Mouse (Mus musculus) liver, embryonic 13.5 days (tissue): ENCODE results near the gene Tpm4. TPM values are rescaled to one million over a fixed set of nuclear protein-coding genes. Genes with fewer than 3 reads are reported as not detected.

Source experiments
- ATAC-seq: fragments of 200-750 bp; cut with Nextera tagmentation; 2 replicates; pipeline ENCODE4 v1.8.0; 2017; ENCODE audit warnings: low read depth, mild to moderate bottlenecking, moderate number of reproducible peaks, moderate library complexity
- DNase-seq: peaks from one replicate; pipeline ENCODE4 v3.0.0; 2022
- H3K27ac ChIP-seq: fragments of 300-500 bp; sonication (generic); 2 replicates; pipeline ENCODE4 v1.5.1; 2015; ENCODE audit warnings: moderate library complexity, mild to moderate bottlenecking, inconsistent platforms
- H3K27me3 ChIP-seq: fragments of 300-500 bp; sonication (generic); 2 replicates; pipeline ENCODE4 v1.6.1; 2015; ENCODE audit warnings: mild to moderate bottlenecking, inconsistent platforms
- H3K36me3 ChIP-seq: fragments of 300-500 bp; sonication (generic); 2 replicates; pipeline ENCODE4 v1.6.1; 2015; ENCODE audit warnings: mild to moderate bottlenecking, inconsistent platforms
- H3K4me1 ChIP-seq: fragments of 300-500 bp; sonication (generic); replicated peaks from 2 replicates; pipeline ENCODE4 v1.6.1; 2015; ENCODE audit warnings: inconsistent platforms
- H3K4me2 ChIP-seq: fragments of 300-500 bp; sonication (generic); 2 replicates; pipeline ENCODE4 v1.6.1; 2015; ENCODE audit warnings: inconsistent platforms, mild to moderate bottlenecking, moderate library complexity
- H3K4me3 ChIP-seq: fragments of 300-500 bp; sonication (generic); replicated peaks from 2 replicates; pipeline ENCODE4 v1.5.1; 2015; ENCODE audit warnings: mild to moderate bottlenecking, inconsistent platforms
- H3K9ac ChIP-seq: fragments of 300-500 bp; sonication (generic); 2 replicates; pipeline ENCODE4 v1.6.1; 2015; ENCODE audit warnings: mild to moderate bottlenecking, inconsistent platforms
- H3K9me3 ChIP-seq: fragments of 300-500 bp; sonication (generic); replicated peaks from 2 replicates; pipeline ENCODE4 v1.6.1; 2016; ENCODE audit warnings: inconsistent platforms
- WGBS: fragments of 180-500 bp; shearing (Covaris S2); methylation state at CpG from one replicate; pipeline ENCODE4 v1.1.7; 2015; ENCODE audit not compliant: insufficient replicate concordance; 5-methylcytosine and 5-hydroxymethylcytosine counted together
- polyA plus RNA-seq: library from polyadenylated mRNA; unstranded; fragments of >200 nt; fragmentation: Nextera tagmentation; extraction: Ambion mirVana; gene quantifications from 2 replicates; pipeline ENCODE4 v1.2.1, GENCODE M21; 2015

Tpm4 gene
- polyA plus RNA-seq, 1 experiment from 2014 or later, result 110 TPM

- 0 out of 2 replicates have a peak, but pooled peaks cover under 1% of the 10 kb centered on the region for H3K27me3 ChIP-seq
- DNase-seq (no peak), ATAC-seq (no peak)
- no peak overlapping the region for H3K4me2 ChIP-seq
- WGBS, result 45% methylated on average over 1 of the region's 1 CpGs
- H3K9ac ChIP-seq, result no peak overlapping the region
- H3K27ac ChIP-seq, result no peak overlapping the region
- no peak overlapping the region for H3K4me3 ChIP-seq
- H3K36me3 ChIP-seq, result no peaks in the 10 kb centered on the region
- peaks cover 12% of the 10 kb centered on the region; the same call in 1 of the 2 replicates for H3K4me1 ChIP-seq
- H3K9me3 ChIP-seq, result no peaks in the 10 kb centered on the region
Observed at GRCm38 (mm10) chr8:72127834-72128233, 6.9 kb upstream of the Tpm4 start.

DNA sequence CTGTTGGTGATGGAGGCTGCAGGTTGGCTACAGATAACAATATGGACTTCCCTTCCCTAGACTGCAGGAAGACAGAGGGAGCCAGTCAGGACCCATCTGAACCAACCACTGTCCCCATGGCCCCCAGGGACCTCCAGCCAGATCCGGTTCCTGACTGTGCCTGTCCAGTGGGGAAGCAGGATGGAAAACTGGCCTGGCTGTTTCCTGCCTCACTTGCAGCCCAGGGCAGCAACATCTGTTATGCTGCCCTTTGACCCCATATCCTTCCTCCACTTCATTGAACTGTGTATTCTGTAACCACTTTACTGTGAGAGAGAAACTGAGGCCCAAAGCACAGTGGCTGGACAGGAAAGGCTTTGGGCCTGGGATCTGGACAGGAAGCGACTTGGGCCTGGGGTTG is 3.5 kb upstream of the Tpm4 start:
- WGBS, result 37% methylated on average over 2 of the region's 2 CpGs
- no peak for DNase-seq

DNA sequence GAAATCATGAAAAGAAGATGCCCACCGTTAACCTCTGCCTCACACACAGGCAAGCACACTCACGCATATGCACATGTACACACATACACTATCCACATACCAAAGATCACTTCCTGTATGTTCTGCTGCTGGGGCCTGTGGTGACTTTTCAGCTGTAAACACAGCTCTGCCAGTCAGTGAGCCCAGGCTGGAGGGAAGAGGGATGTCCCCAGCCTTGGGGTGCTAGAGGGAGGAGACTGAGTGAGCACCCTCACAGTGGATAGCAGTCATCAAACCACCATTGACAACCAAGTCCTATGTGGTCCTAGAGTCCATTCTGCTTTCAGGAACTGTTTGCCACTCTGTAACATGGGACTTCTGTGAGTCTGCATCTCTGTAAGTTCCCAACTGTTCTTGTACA is 2.9 kb upstream of the Tpm4 start:
- no peak for DNase-seq
- Histone ChIP-seq H3K27me3 (peaks cover 38% of the 10 kb centered on the region), H3K36me3 (no peaks in the 10 kb centered on the region), H3K27ac (no peak overlapping the region), H3K4me1 (peaks cover 40% of the 10 kb centered on the region), H3K4me2 (no peak overlapping the region), H3K9me3 (no peaks in the 10 kb centered on the region), H3K4me3 (no peak overlapping the region), H3K9ac (no peak overlapping the region)
- 52% methylated on average over 2 of the region's 2 CpGs for WGBS
- ATAC-seq, result no peak

More for the DNA sequence above, 3.5 kb upstream of the Tpm4 start:
- Histone ChIP-seq H3K36me3 (no peaks in the 10 kb centered on the region), H3K27me3 (peaks cover 32% of the 10 kb centered on the region), H3K9me3 (no peaks in the 10 kb centered on the region), H3K27ac (no peak overlapping the region), H3K4me2 (no peak overlapping the region), H3K9ac (no peak overlapping the region), H3K4me1 (peaks cover 34% of the 10 kb centered on the region), H3K4me3 (no peak overlapping the region)
- no peak for ATAC-seq

DNA sequence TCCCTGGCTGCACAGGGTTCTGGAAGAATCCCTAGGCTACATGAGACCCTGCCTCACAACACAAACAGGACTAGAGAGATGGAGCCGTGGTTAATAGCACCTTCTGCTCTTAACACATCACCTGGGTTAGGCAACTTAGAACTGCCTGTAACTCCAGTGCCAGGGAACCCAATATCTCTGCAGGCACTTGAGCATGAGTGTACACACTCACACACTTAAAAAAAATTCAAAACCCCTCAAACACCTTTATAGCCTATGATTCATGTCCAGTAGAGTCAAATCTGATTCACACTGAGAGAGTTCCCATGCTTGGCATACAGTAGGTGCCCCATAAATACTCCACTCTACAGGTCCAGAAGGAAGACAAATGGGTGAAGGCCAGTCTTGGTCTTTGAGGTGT is 2.4 kb upstream of the Tpm4 start:
- WGBS, result 53% methylated on average over 1 of the region's 1 CpGs
- peaks cover 42% of the 10 kb centered on the region for H3K27me3 ChIP-seq
- ATAC-seq, result no peak
- H3K4me3 ChIP-seq, result no peak overlapping the region
- no peaks in the 10 kb centered on the region for H3K9me3 ChIP-seq
- H3K27ac ChIP-seq, result no peak overlapping the region
- no peak overlapping the region for H3K4me2 ChIP-seq
- H3K36me3 ChIP-seq, result no peaks in the 10 kb centered on the region
- peaks cover 45% of the 10 kb centered on the region for H3K4me1 ChIP-seq
- DNase-seq, result no peak
- no peak overlapping the region for H3K9ac ChIP-seq

GRCm38 (mm10) chr8:72132891-72133290 is 1.9 kb upstream of the Tpm4 start:
- ATAC-seq (no peak), DNase-seq (no peak)
- no peak overlapping the region; the same call in 1 of the 2 replicates for H3K27ac ChIP-seq
- 41% methylated on average over 1 of the region's 1 CpGs for WGBS
- H3K27me3 ChIP-seq, result peaks cover 46% of the 10 kb centered on the region
- no peak overlapping the region for H3K4me2 ChIP-seq
- H3K4me3 ChIP-seq, result no peak overlapping the region
- H3K9me3 ChIP-seq, result no peaks in the 10 kb centered on the region
- no peaks in the 10 kb centered on the region for H3K36me3 ChIP-seq
- H3K4me1 ChIP-seq, result peaks cover 49% of the 10 kb centered on the region
- H3K9ac ChIP-seq, result no peak overlapping the region

- no peak overlapping the region for H3K4me3 ChIP-seq
- H3K27me3 ChIP-seq, result peaks cover 46% of the 10 kb centered on the region
- no peak overlapping the region for H3K4me2 ChIP-seq
- no peak overlapping the region; the same call in 1 of the 2 replicates for H3K27ac ChIP-seq
- ATAC-seq (0 out of 2 replicates have a peak, but pooled peaks have one; percentile 30), DNase-seq (no peak)
- peaks cover 2% of the 10 kb centered on the region; the same call in 1 of the 2 replicates for H3K36me3 ChIP-seq
- H3K9me3 ChIP-seq, result no peaks in the 10 kb centered on the region
- WGBS, result 13% methylated on average over 1 of the region's 1 CpGs
- H3K4me1 ChIP-seq, result peaks cover 51% of the 10 kb centered on the region
- no peak overlapping the region for H3K9ac ChIP-seq
Observed at GRCm38 (mm10) chr8:72133507-72133906, 1.3 kb upstream of the Tpm4 start.

DNA sequence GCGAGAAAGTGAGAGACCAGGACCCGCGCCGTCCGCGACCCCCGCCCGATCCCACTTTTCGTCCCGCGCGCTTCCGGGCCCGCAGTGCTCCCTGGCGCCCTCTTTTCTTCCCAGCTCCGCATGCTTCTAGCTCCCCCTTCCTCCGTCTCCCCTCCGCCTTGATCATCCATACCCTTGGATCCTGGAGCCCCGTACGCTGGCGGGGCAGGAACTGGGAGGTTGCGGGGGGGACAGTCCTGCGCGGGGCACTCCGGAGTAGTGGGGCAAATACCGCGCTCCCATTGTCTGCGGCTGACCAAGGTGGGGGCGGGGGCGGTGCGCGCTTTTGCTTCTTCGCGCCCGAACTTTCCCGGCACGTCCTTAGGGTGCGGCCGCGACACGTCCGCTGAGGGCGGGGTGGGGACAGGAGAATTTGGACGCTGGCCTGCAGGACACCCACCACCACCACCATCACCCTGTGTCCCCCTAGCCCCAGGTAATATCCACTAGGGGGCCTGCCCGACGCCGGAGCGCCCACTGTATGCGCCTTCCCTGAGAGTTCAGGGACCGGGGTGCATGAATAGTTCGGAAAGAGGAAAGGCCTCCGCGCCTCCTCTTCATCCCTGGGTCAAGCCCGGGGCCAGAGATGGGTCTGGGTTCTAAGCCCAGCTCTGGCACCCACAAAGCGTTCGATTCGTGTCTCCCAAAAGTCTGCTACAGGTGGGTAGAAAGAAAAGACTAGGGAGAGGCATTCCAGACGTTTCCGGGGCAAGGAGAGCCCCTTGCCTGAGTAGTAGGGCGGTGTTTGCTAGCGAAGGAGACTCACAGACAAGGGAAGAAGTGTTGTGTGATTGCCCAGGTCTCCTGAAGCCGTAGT is 899 bp downstream of the Tpm4 start:
- H3K9ac ChIP-seq, result peak overlapping the region; percentile 77
- H3K4me3 ChIP-seq, result peak overlapping the region; percentile 66
- H3K4me1 ChIP-seq, result peaks cover 51% of the 10 kb centered on the region
- DNase-seq (no peak), ATAC-seq (peak; percentile 40)
- peaks cover 20% of the 10 kb centered on the region for H3K36me3 ChIP-seq
- peak overlapping the region; percentile 80 for H3K27ac ChIP-seq
- under 1% methylated on average over 58 of the region's 62 CpGs for WGBS
- H3K4me2 ChIP-seq, result peak overlapping the region; percentile 79
- H3K27me3 ChIP-seq, result peaks cover 46% of the 10 kb centered on the region
- H3K9me3 ChIP-seq, result no peaks in the 10 kb centered on the region

- no peak for ATAC-seq
- 2% methylated on average over 18 of the region's 18 CpGs for WGBS
- H3K9ac ChIP-seq, result peak overlapping the region; percentile 77
- peaks cover 46% of the 10 kb centered on the region for H3K27me3 ChIP-seq
- peaks cover 25% of the 10 kb centered on the region for H3K36me3 ChIP-seq
- H3K9me3 ChIP-seq, result no peaks in the 10 kb centered on the region
- H3K27ac ChIP-seq, result peak overlapping the region; percentile 80
- H3K4me2 ChIP-seq, result peak overlapping the region; percentile 79
- peaks cover 44% of the 10 kb centered on the region for H3K4me1 ChIP-seq
- DNase-seq, result no peak
- peak overlapping the region; percentile 66 for H3K4me3 ChIP-seq
Observed at GRCm38 (mm10) chr8:72136302-72136978, 1.7 kb downstream of the Tpm4 start.

GRCm38 (mm10) chr8:72137431-72137830 is 2.7 kb downstream of the Tpm4 start:
- Histone ChIP-seq H3K27ac (no peak overlapping the region), H3K9ac (peak overlapping the region; percentile 13; the same call in 1 of the 2 replicates), H3K9me3 (no peaks in the 10 kb centered on the region), H3K27me3 (peaks cover 46% of the 10 kb centered on the region), H3K4me2 (peak overlapping the region; percentile 79; the same call in 1 of the 2 replicates), H3K4me1 (peaks cover 40% of the 10 kb centered on the region), H3K36me3 (peaks cover 28% of the 10 kb centered on the region), H3K4me3 (no peak overlapping the region)
- DNase-seq, result no peak
- WGBS, result 61% methylated on average over 2 of the region's 2 CpGs
- no peak for ATAC-seq

DNA sequence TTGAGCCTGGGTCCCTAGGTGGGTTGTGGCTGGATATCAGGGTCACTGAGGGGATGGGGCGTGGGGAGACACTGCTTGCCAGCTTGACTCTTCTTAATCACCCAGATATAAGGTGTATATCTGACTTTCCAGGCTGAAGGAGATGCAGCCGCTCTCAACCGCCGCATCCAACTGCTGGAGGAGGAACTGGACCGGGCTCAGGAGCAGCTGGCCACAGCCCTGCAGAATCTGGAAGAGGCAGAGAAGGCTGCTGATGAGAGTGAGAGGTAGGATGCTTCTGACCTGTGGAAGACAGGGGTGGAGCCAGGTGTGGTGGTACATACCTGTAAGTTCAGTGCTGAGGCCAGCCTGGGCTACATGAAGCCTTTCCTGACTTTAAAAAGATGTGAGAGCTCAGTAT is 3.7 kb downstream of the Tpm4 start:
- Histone ChIP-seq H3K4me3 (no peak overlapping the region), H3K27me3 (peaks cover 39% of the 10 kb centered on the region), H3K27ac (no peak overlapping the region), H3K36me3 (peaks cover 35% of the 10 kb centered on the region), H3K9me3 (no peaks in the 10 kb centered on the region), H3K9ac (no peak overlapping the region), H3K4me1 (peaks cover 36% of the 10 kb centered on the region), H3K4me2 (no peak overlapping the region)
- ATAC-seq (no peak), DNase-seq (no peak)
- 74% methylated on average over 5 of the region's 5 CpGs for WGBS

DNA sequence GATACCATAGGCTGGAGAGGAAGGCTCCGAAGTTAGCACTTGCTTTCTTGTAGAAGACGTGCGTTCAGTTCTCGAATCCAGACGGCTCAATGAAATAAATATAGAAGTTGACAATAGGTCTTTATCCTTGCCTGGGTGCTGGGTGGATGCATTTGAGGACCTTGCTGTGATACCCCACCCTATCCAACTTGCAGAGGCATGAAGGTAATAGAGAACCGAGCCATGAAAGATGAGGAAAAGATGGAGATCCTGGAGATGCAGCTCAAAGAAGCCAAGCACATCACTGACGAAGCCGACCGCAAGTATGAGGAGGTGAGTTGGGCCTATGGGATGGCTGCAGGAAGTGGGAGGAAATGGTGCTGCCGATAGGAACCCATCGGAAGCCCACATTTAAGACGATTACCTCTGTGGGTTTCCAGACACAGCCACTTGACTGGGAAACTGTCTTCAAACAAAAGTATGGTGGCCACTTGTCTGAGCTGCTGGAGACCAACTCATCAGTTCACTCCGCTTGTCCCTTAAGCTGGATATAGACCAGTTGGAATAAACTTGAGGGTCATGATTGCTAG is 8.6 kb downstream of the Tpm4 start:
- DNase-seq, result no peak

More for the DNA sequence above, 8.6 kb downstream of the Tpm4 start:
- Histone ChIP-seq H3K4me3 (no peak overlapping the region), H3K9ac (no peak overlapping the region), H3K9me3 (no peaks in the 10 kb centered on the region), H3K4me2 (no peak overlapping the region), H3K4me1 (peaks cover 24% of the 10 kb centered on the region), H3K27ac (no peak overlapping the region), H3K36me3 (peaks cover 77% of the 10 kb centered on the region), H3K27me3 (no peaks in the 10 kb centered on the region)
- 40% methylated on average over 13 of the region's 13 CpGs for WGBS
- ATAC-seq, result no peak
